Mouse (Mus musculus): ENCODE results near the gene Pla2g16. TPM values are rescaled to one million over a fixed set of nuclear protein-coding genes. Genes with fewer than 3 reads are reported as not detected.

Pla2g16 gene
- polyA plus RNA-seq, 1 experiment from 2014 or later, result 10.8 TPM

DNA sequence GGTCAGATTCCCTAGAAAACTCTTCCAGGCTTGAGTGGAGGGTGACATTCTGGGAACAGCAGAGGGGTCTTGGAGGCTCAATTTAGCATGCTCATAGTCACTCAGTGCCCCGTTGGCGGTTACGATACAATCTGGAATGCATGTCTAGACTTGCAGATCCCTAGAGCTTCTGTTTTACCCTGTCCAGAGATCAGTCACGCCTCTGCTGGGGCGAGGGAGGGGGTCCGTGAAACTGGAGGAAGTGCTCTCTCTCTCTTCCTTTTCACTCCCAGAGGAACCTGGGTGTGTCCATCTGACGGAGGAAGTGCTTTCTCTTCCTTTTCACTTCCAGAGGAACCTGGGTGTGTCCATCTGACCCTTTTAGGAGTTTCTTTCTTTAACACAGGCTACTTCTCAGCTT lies 25.8 kb downstream of the Pla2g16 start:
- H3K36me3 ChIP-seq (ENCODE audit: insufficient read depth, low read length), result peaks cover 3% of the 10 kb centered on the region; the same call in 1 of the 2 replicates
- no peak overlapping the region for H3K9ac ChIP-seq (replicated peaks; ENCODE audit: low read length)
- no peak overlapping the region for H3K27ac ChIP-seq (ENCODE audit: low read length)
- H3K4me2 ChIP-seq (replicated peaks; ENCODE audit: low read depth, low read length), result no peak overlapping the region
- H3K4me1 ChIP-seq (ENCODE audit: insufficient read depth, low read length), result no peaks in the 10 kb centered on the region
- ATAC-seq (ENCODE audit: low FRiP score, low TSS enrichment), result 0 out of 2 replicates have a peak, but pooled peaks have one; percentile 23
- no peaks in the 10 kb centered on the region for H3K9me3 ChIP-seq (ENCODE audit: low read length)
- H3K4me3 ChIP-seq (ENCODE audit: low read length), result no peak overlapping the region
- H3K27me3 ChIP-seq (ENCODE audit: insufficient read depth, low read length), result no peaks in the 10 kb centered on the region
- 65% methylated on average over 7 of the region's 7 CpGs for WGBS

- Histone ChIP-seq H3K4me2 (replicated peaks; ENCODE audit: low read depth, low read length) (no peak overlapping the region), H3K27ac (ENCODE audit: low read length) (no peak overlapping the region), H3K27me3 (ENCODE audit: insufficient read depth, low read length) (no peaks in the 10 kb centered on the region), H3K9me3 (ENCODE audit: low read length) (no peaks in the 10 kb centered on the region), H3K9ac (replicated peaks; ENCODE audit: low read length) (no peak overlapping the region), H3K4me3 (ENCODE audit: low read length) (no peak overlapping the region), H3K4me1 (ENCODE audit: insufficient read depth, low read length) (no peaks in the 10 kb centered on the region), H3K36me3 (ENCODE audit: insufficient read depth, low read length) (peaks cover 3% of the 10 kb centered on the region; the same call in 1 of the 2 replicates)
- 82% methylated on average over 3 of the region's 3 CpGs for WGBS
- ATAC-seq (ENCODE audit: low FRiP score, low TSS enrichment), result no peak
Measured at GRCm38 (mm10) chr19:7583599-7583998, 26.3 kb downstream of the Pla2g16 start.

- ATAC-seq (ENCODE audit: low FRiP score, low TSS enrichment), result no peak
- Histone ChIP-seq H3K9ac (replicated peaks; ENCODE audit: low read length) (no peak overlapping the region), H3K27me3 (ENCODE audit: insufficient read depth, low read length) (no peaks in the 10 kb centered on the region), H3K27ac (ENCODE audit: low read length) (no peak overlapping the region), H3K4me3 (ENCODE audit: low read length) (no peak overlapping the region), H3K36me3 (ENCODE audit: insufficient read depth, low read length) (peaks cover 3% of the 10 kb centered on the region; the same call in 1 of the 2 replicates), H3K4me2 (replicated peaks; ENCODE audit: low read depth, low read length) (no peak overlapping the region), H3K4me1 (ENCODE audit: insufficient read depth, low read length) (no peaks in the 10 kb centered on the region), H3K9me3 (ENCODE audit: low read length) (peaks cover 6% of the 10 kb centered on the region)
- WGBS, result 84% methylated on average over 8 of the region's 8 CpGs
Measured at GRCm38 (mm10) chr19:7585279-7585678, 28.0 kb downstream of the Pla2g16 start.

- H3K4me2 ChIP-seq (replicated peaks; ENCODE audit: low read depth, low read length), result no peak overlapping the region
- no peaks in the 10 kb centered on the region for H3K4me1 ChIP-seq (ENCODE audit: insufficient read depth, low read length)
- 96% methylated on average over 6 of the region's 6 CpGs for WGBS
Measured at GRCm38 (mm10) chr19:7585764-7586163, 28.5 kb downstream of the Pla2g16 start.

DNA sequence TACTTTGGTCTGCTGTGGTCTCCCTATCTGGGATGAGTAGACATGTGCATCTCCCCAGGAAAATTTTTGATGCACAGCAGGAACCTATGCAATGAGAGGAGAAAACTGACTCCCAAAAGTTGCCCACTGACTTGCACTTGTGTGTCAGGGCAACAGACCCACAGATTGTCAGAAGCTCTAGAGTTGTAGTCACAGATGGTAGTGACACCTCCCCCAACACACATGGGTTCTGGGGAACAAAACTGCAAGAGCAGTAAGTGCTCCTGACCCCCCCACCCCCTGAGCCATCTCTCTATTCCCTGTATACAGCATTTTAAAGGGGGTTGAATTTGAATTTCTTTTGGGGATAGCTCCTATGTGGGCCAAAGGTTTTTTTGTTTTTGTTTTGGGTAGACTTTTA lies 33.5 kb downstream of the Pla2g16 start:
- H3K4me1 ChIP-seq (ENCODE audit: insufficient read depth, low read length), result no peaks in the 10 kb centered on the region
- H3K4me2 ChIP-seq (replicated peaks; ENCODE audit: low read depth, low read length), result no peak overlapping the region
- ATAC-seq (ENCODE audit: low FRiP score, low TSS enrichment), result no peak
- H3K4me3 ChIP-seq (ENCODE audit: low read length), result no peak overlapping the region
- H3K9me3 ChIP-seq (ENCODE audit: low read length), result peaks cover 7% of the 10 kb centered on the region
- H3K9ac ChIP-seq (replicated peaks; ENCODE audit: low read length), result no peak overlapping the region
- no peak overlapping the region for H3K27ac ChIP-seq (ENCODE audit: low read length)
- no peaks in the 10 kb centered on the region for H3K27me3 ChIP-seq (ENCODE audit: insufficient read depth, low read length)
- peaks cover 2% of the 10 kb centered on the region; the same call in 1 of the 2 replicates for H3K36me3 ChIP-seq (ENCODE audit: insufficient read depth, low read length)

More at GRCm38 (mm10) chr19:7585764-7586163, 28.5 kb downstream of the Pla2g16 start:
- H3K4me3 ChIP-seq (ENCODE audit: low read length), result no peak overlapping the region
- peaks cover 3% of the 10 kb centered on the region; the same call in 1 of the 2 replicates for H3K36me3 ChIP-seq (ENCODE audit: insufficient read depth, low read length)
- H3K9me3 ChIP-seq (ENCODE audit: low read length), result peaks cover 7% of the 10 kb centered on the region
- H3K27me3 ChIP-seq (ENCODE audit: insufficient read depth, low read length), result no peaks in the 10 kb centered on the region
- ATAC-seq (ENCODE audit: low FRiP score, low TSS enrichment), result no peak
- H3K27ac ChIP-seq (ENCODE audit: low read length), result no peak overlapping the region
- no peak overlapping the region for H3K9ac ChIP-seq (replicated peaks; ENCODE audit: low read length)

- WGBS, result 42% methylated on average over 3 of the region's 3 CpGs
Measured at GRCm38 (mm10) chr19:7592018-7592417, 34.8 kb downstream of the Pla2g16 start.

DNA sequence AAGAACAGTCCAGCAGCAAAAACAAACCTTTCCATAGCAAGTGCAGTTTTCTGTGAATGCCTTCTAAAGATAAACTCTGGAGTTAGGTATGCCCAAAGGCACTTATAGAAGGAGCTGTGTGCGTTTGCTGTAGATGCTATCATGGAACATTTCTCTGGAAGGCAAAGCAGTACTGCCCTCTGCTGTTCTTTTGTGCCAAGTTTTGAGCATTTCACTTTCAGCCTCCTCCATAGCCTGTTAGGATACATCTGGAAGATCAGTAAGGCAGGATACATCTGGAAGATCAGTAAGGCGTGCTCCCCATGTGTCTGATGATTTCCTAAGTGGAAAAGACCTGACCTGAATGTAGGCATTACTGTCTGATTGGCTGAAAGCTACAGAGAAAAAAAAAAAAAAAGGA lies 38.3 kb downstream of the Pla2g16 start:
- ATAC-seq (ENCODE audit: low FRiP score, low TSS enrichment), result no peak
- no peak overlapping the region for H3K9ac ChIP-seq (replicated peaks; ENCODE audit: low read length)
- no peaks in the 10 kb centered on the region for H3K27me3 ChIP-seq (ENCODE audit: insufficient read depth, low read length)
- no peaks in the 10 kb centered on the region for H3K36me3 ChIP-seq (ENCODE audit: insufficient read depth, low read length)
- H3K4me3 ChIP-seq (ENCODE audit: low read length), result no peak overlapping the region
- WGBS, result 17% methylated on average over 2 of the region's 2 CpGs
- no peaks in the 10 kb centered on the region for H3K9me3 ChIP-seq (ENCODE audit: low read length)
- H3K4me1 ChIP-seq (ENCODE audit: insufficient read depth, low read length), result no peaks in the 10 kb centered on the region
- H3K4me2 ChIP-seq (replicated peaks; ENCODE audit: low read depth, low read length), result no peak overlapping the region
- no peak overlapping the region for H3K27ac ChIP-seq (ENCODE audit: low read length)

More at GRCm38 (mm10) chr19:7592018-7592417, 34.8 kb downstream of the Pla2g16 start:
- Histone ChIP-seq H3K4me1 (ENCODE audit: insufficient read depth, low read length) (no peaks in the 10 kb centered on the region), H3K36me3 (ENCODE audit: insufficient read depth, low read length) (no peaks in the 10 kb centered on the region; the same call in 1 of the 2 replicates), H3K4me3 (ENCODE audit: low read length) (no peak overlapping the region), H3K9me3 (ENCODE audit: low read length) (peaks cover 7% of the 10 kb centered on the region), H3K9ac (replicated peaks; ENCODE audit: low read length) (no peak overlapping the region), H3K4me2 (replicated peaks; ENCODE audit: low read depth, low read length) (no peak overlapping the region), H3K27ac (ENCODE audit: low read length) (no peak overlapping the region), H3K27me3 (ENCODE audit: insufficient read depth, low read length) (no peaks in the 10 kb centered on the region)
- 0 out of 2 replicates have a peak, but pooled peaks have one; percentile 27 for ATAC-seq (ENCODE audit: low FRiP score, low TSS enrichment)

DNA sequence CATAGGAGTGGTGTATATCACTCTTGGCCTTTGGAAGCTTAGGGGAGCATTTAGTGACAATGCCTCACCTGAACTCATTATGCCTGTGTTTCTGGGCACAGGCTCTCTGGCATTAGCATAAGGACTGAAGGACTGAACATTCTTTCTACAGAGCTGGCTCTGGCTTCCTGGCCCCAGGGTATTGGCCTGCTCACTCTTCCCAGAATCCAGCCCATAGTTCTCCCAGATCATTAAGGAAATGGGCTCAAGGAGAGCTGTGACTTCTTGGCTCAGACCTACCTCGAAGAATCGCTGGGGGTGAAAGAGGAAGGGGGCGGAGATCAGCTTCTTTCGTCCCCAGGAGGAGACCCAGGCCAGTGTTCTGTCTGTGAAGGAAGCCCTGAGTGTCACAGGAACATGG lies 41.2 kb downstream of the Pla2g16 start:
- Histone ChIP-seq H3K4me1 (ENCODE audit: insufficient read depth, low read length) (no peaks in the 10 kb centered on the region), H3K27ac (ENCODE audit: low read length) (no peak overlapping the region), H3K9me3 (ENCODE audit: low read length) (no peaks in the 10 kb centered on the region), H3K9ac (replicated peaks; ENCODE audit: low read length) (no peak overlapping the region), H3K27me3 (ENCODE audit: insufficient read depth, low read length) (no peaks in the 10 kb centered on the region), H3K4me3 (ENCODE audit: low read length) (no peak overlapping the region), H3K36me3 (ENCODE audit: insufficient read depth, low read length) (no peaks in the 10 kb centered on the region), H3K4me2 (replicated peaks; ENCODE audit: low read depth, low read length) (no peak overlapping the region)
- ATAC-seq (ENCODE audit: low FRiP score, low TSS enrichment), result no peak
- 50% methylated on average over 4 of the region's 4 CpGs for WGBS

DNA sequence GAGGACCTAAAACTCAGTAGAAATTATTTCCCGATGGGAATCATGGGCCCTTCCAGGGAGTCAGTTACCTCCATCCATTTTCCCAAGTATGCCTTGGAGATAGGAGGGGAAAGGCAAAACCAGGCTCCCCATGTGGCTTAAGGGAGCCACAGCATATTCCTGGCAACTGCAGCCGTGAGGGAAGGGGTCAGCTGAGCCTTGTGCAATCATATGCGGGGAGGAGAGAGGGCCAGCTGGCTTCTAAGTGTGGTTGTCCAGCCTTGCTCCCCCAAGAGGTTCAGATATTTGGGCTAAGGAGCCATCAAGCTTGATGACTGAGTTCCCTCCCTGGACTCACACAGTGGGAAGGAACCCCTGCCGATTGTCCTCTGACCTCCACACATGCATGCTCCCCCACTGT lies 44.3 kb downstream of the Pla2g16 start:
- no peak for ATAC-seq (ENCODE audit: low FRiP score, low TSS enrichment)
- H3K9ac ChIP-seq (replicated peaks; ENCODE audit: low read length), result no peak overlapping the region
- H3K9me3 ChIP-seq (ENCODE audit: low read length), result no peaks in the 10 kb centered on the region
- no peaks in the 10 kb centered on the region for H3K27me3 ChIP-seq (ENCODE audit: insufficient read depth, low read length)
- peaks cover 5% of the 10 kb centered on the region; the same call in 1 of the 2 replicates for H3K4me1 ChIP-seq (ENCODE audit: insufficient read depth, low read length)
- H3K4me3 ChIP-seq (ENCODE audit: low read length), result no peak overlapping the region
- WGBS, result 86% methylated on average over 4 of the region's 4 CpGs
- no peaks in the 10 kb centered on the region for H3K36me3 ChIP-seq (ENCODE audit: insufficient read depth, low read length)
- no peak overlapping the region for H3K4me2 ChIP-seq (replicated peaks; ENCODE audit: low read depth, low read length)
- H3K27ac ChIP-seq (ENCODE audit: low read length), result no peak overlapping the region

DNA sequence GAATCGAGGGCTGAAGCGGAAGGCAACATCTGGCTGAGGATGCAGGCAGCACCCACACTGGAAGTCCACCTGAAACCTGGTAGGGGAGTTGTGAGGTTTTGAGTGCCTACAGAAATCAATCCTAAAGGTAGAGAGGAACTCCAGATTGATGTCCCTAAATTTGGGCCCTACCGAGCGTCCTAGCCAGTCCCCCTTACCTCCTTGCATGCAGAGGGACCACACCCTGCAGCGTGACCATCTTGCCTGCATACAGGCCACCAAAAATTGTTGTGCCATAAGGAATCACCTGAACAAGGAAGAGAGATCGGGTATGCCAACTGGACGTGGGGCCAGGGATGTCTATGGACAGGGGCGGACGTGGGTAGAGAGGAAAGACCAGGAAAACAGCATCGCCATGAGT lies 46.8 kb downstream of the Pla2g16 start:
- WGBS, result 89% methylated on average over 10 of the region's 10 CpGs
- H3K4me1 ChIP-seq (ENCODE audit: insufficient read depth, low read length), result peaks cover 14% of the 10 kb centered on the region; the same call in 1 of the 2 replicates
- no peak for ATAC-seq (ENCODE audit: low FRiP score, low TSS enrichment)

More for the DNA sequence above, 46.8 kb downstream of the Pla2g16 start:
- H3K9me3 ChIP-seq (ENCODE audit: low read length), result no peaks in the 10 kb centered on the region
- H3K36me3 ChIP-seq (ENCODE audit: insufficient read depth, low read length), result no peaks in the 10 kb centered on the region
- H3K27me3 ChIP-seq (ENCODE audit: insufficient read depth, low read length), result no peaks in the 10 kb centered on the region
- no peak overlapping the region for H3K9ac ChIP-seq (replicated peaks; ENCODE audit: low read length)
- no peak overlapping the region for H3K4me3 ChIP-seq (ENCODE audit: low read length)
- H3K27ac ChIP-seq (ENCODE audit: low read length), result no peak overlapping the region
- H3K4me2 ChIP-seq (replicated peaks; ENCODE audit: low read depth, low read length), result no peak overlapping the region
